ENCODE assay signal across 8 mouse cellular contexts in genomic region chr5:32132971-32133501, GRCm38 (mm10). TPM values are rescaled to one million over a fixed set of nuclear protein-coding genes. Genes with fewer than 3 reads are reported as not detected.
DNase-seq lines count a peak whose midpoint lies in the region; ATAC-seq and TF ChIP-seq lines count a peak whose summit lies in the region.

No protein-coding gene starts in this region.

- H3K27me3 ChIP-seq in hindbrain, postnatal 0 days (ENCODE audit: insufficient read depth, low read length): peaks cover 11% of the 10 kb centered on the region; the same call in 1 of the 2 replicates

- H3K9me3 ChIP-seq in hindbrain, postnatal 0 days (ENCODE audit: low read length): no peaks in the 10 kb centered on the region

- no peak for TF ChIP-seq CTCF in hindbrain, postnatal 0 days (IDR thresholded peaks at IDR 0.05; ENCODE audit: low read depth)

- peak; percentile 83 to 94 for DNase-seq in adrenal gland, adult (ENCODE audit: inconsistent age in 2 of 2, low spot score in 1 of 2)
- peak; percentile 72 for DNase-seq in gastrocnemius, postnatal 10 days
- peak; percentile 66 for DNase-seq in hindbrain, postnatal 0 days (ENCODE audit: low spot score)
- peak; percentile 16 to 56 for DNase-seq in left cerebral cortex, adult 9 months (ENCODE audit: low spot score in 2 of 2)
- DNase-seq in lung, postnatal 4 days: peak; percentile 78 to 85
- DNase-seq in right cerebral cortex, adult 2 months (ENCODE audit: low spot score in 2 of 2): peak; percentile 59 to 69

- H3K4me1 ChIP-seq in hindbrain, postnatal 0 days (ENCODE audit: insufficient read depth, low read length): peaks cover 3% of the 10 kb centered on the region; the same call in 1 of the 2 replicates

- peak overlapping the region; percentile 75 for H3K27ac ChIP-seq in hindbrain, postnatal 0 days

- peak overlapping the region; percentile 97 for H3K4me2 ChIP-seq in hindbrain, postnatal 0 days (ENCODE audit: low read depth, low read length)

- no peaks in the 10 kb centered on the region for H3K36me3 ChIP-seq in hindbrain, postnatal 0 days (ENCODE audit: insufficient read depth, low read length)

- 0 out of 2 replicates have a peak, but pooled peaks have one; percentile 10 for ATAC-seq in common myeloid progenitor, adult 5-6 weeks (replicated peaks; ENCODE audit: low read depth, poor library complexity, severe bottlenecking)
- ATAC-seq in hindbrain, postnatal 0 days: peak; percentile 36; the same call in 1 of the 2 replicates
- no peak for ATAC-seq in activated CD4-positive, CD25-positive, alpha-beta regulatory T cell, adult 4 months

- H3K4me3 ChIP-seq in hindbrain, postnatal 0 days (ENCODE audit: low read length): peak overlapping the region; percentile 63

- H3K9ac ChIP-seq in hindbrain, postnatal 0 days (replicated peaks; ENCODE audit: low read length): peak overlapping the region; percentile 57

- WGBS in hindbrain, postnatal 0 days: under 1% methylated on average over 43 of the region's 48 CpGs

RNA-seq across cellular contexts. Expression of gene Fosl2, which starts 2.6 kb away (rescaled TPM):
- total RNA-seq in common myeloid progenitor, adult 5-6 weeks (2017): 8.0 and 8.5 TPM in 2 replicates
- 10 to 100 TPM; 30.2 to 33.1 TPM for total RNA-seq in gastrocnemius, postnatal 10 days (2021)
- total RNA-seq in hindbrain, postnatal 0 days (2014; rRNA removed): 5.6 and 7.8 TPM in 2 replicates
- 0.59 and 0.64 TPM in 2 replicates for polyA plus RNA-seq in hindbrain, postnatal 0 days (2015; fragmentation: Nextera tagmentation; extraction: Ambion mirVana)
- polyA plus RNA-seq in activated CD4-positive, CD25-positive, alpha-beta regulatory T cell, adult 4 months (2017; shearing (Covaris generic)): 1 to 10 TPM in 1 of 2 experiments, under 1 TPM in 1; 0.66 to 1.2 TPM

Comparison
In these comparisons a context has a peak if more than half of its experiments do, and no peak if none do; other contexts are left out.
1. DNase-seq: peak in every context shown above with its lines; median percentile 88 in adrenal gland, adult; 82 in lung, postnatal 4 days; 72 in gastrocnemius, postnatal 10 days; 66 in hindbrain, postnatal 0 days; 64 in right cerebral cortex, adult 2 months; 36 in left cerebral cortex, adult 9 months.